Mouse (Mus musculus): ENCODE results near the gene Scamp1. TPM values are rescaled to one million over a fixed set of nuclear protein-coding genes. Genes with fewer than 3 reads are reported as not detected.

Gene Scamp1
- polyA plus RNA-seq, 1 experiment = 22.3 TPM

GRCm38 (mm10) chr13:94261624-94262023, 24.0 kb downstream of the Scamp1 start:
- no peak for DNase-seq
- H3K27ac ChIP-seq (ENCODE audit: insufficient read depth, low read depth, low read length) = no peak overlapping the region
- 71% methylated on average over 6 of the region's 6 CpGs for WGBS
- H3K27me3 ChIP-seq (replicated peaks; ENCODE audit: control insufficient read depth, insufficient read depth, low read length) = no peaks in the 10 kb centered on the region
- no peaks in the 10 kb centered on the region for H3K36me3 ChIP-seq (ENCODE audit: control insufficient read depth, insufficient read depth, low read length)
- TF ChIP-seq CTCF (conservative IDR thresholded peaks at IDR 0.05; ENCODE audit: insufficient read depth, insufficient read length, low read depth, low read length) (no peak), POLR2A (IDR thresholded peaks at IDR 0.05; ENCODE audit: low read depth, low read length) (no peak)
- H3K4me3 ChIP-seq (ENCODE audit: insufficient read depth, low read depth, low read length) = no peak overlapping the region
- peaks cover 6% of the 10 kb centered on the region for H3K4me1 ChIP-seq (ENCODE audit: control insufficient read depth, insufficient read depth, low read length)

DNA sequence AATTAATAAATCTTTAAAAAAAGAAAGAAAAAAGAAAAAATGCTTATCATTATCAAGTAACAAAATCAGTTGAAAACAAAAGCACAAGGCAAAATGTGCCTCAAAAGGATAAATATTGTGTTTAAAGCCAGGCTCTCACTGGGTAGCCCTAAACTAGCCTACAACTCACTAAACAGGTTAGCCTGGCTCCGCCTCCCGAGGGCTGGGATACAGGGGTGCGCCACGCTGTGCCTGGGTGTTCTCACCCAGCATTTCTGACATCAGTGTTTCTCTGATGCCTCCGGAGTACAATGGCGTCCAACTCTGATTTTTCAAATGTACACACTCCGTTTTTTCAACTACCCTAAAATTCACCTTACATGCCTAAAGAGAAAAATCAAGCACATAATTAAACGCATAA, 24.7 kb downstream of the Scamp1 start:
- Histone ChIP-seq H3K27ac (ENCODE audit: insufficient read depth, low read depth, low read length) (no peak overlapping the region), H3K36me3 (ENCODE audit: control insufficient read depth, insufficient read depth, low read length) (no peaks in the 10 kb centered on the region), H3K4me1 (ENCODE audit: control insufficient read depth, insufficient read depth, low read length) (peaks cover 6% of the 10 kb centered on the region), H3K27me3 (replicated peaks; ENCODE audit: control insufficient read depth, insufficient read depth, low read length) (no peaks in the 10 kb centered on the region), H3K4me3 (ENCODE audit: insufficient read depth, low read depth, low read length) (no peak overlapping the region)
- WGBS = 87% methylated on average over 8 of the region's 8 CpGs
- TF ChIP-seq CTCF (conservative IDR thresholded peaks at IDR 0.05; ENCODE audit: insufficient read depth, insufficient read length, low read depth, low read length) (no peak), POLR2A (IDR thresholded peaks at IDR 0.05; ENCODE audit: low read depth, low read length) (no peak)
- DNase-seq = no peak

GRCm38 (mm10) chr13:94259210-94259609, 26.4 kb downstream of the Scamp1 start:
- no peak for DNase-seq
- H3K4me1 ChIP-seq (ENCODE audit: control insufficient read depth, insufficient read depth, low read length) = peaks cover 6% of the 10 kb centered on the region
- 82% methylated on average over 5 of the region's 5 CpGs for WGBS

GRCm38 (mm10) chr13:94258530-94258929, 27.1 kb downstream of the Scamp1 start:
- no peak for TF ChIP-seq POLR2A (IDR thresholded peaks at IDR 0.05; ENCODE audit: low read depth, low read length)
- no peak for TF ChIP-seq CTCF (conservative IDR thresholded peaks at IDR 0.05; ENCODE audit: insufficient read depth, insufficient read length, low read depth, low read length)

More at GRCm38 (mm10) chr13:94259210-94259609, 26.4 kb downstream of the Scamp1 start:
- no peak overlapping the region for H3K4me3 ChIP-seq (ENCODE audit: insufficient read depth, low read depth, low read length)
- TF ChIP-seq CTCF (conservative IDR thresholded peaks at IDR 0.05; ENCODE audit: insufficient read depth, insufficient read length, low read depth, low read length) = no peak
- no peak for TF ChIP-seq POLR2A (IDR thresholded peaks at IDR 0.05; ENCODE audit: low read depth, low read length)
- no peak overlapping the region for H3K27ac ChIP-seq (ENCODE audit: insufficient read depth, low read depth, low read length)
- no peaks in the 10 kb centered on the region for H3K36me3 ChIP-seq (ENCODE audit: control insufficient read depth, insufficient read depth, low read length)
- no peaks in the 10 kb centered on the region for H3K27me3 ChIP-seq (replicated peaks; ENCODE audit: control insufficient read depth, insufficient read depth, low read length)

DNA sequence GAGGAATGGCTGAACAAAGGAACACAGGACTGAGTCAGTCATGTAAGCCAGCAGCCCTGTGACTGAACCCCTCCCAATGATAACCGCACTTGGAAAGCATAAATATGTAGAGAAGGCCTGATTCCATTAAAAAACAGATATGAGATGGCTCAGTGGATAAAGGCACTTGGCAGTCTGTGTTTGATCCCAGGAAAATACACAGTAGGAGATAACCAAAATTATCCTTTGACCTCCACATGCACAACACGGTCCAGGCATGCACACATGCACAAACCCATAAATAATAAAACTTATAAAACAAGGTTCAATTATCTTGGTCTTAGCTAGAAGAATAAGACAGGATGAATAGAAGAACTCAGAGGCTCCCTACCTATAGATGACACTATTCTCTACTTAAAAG, 27.9 kb downstream of the Scamp1 start:
- H3K4me1 ChIP-seq (ENCODE audit: control insufficient read depth, insufficient read depth, low read length) = peaks cover 5% of the 10 kb centered on the region
- H3K36me3 ChIP-seq (ENCODE audit: control insufficient read depth, insufficient read depth, low read length) = no peaks in the 10 kb centered on the region
- DNase-seq = no peak
- WGBS = 54% methylated on average over 2 of the region's 2 CpGs
- H3K4me3 ChIP-seq (ENCODE audit: insufficient read depth, low read depth, low read length) = no peak overlapping the region
- TF ChIP-seq POLR2A (IDR thresholded peaks at IDR 0.05; ENCODE audit: low read depth, low read length) = no peak
- H3K27me3 ChIP-seq (replicated peaks; ENCODE audit: control insufficient read depth, insufficient read depth, low read length) = no peaks in the 10 kb centered on the region
- H3K27ac ChIP-seq (ENCODE audit: insufficient read depth, low read depth, low read length) = no peak overlapping the region

More at GRCm38 (mm10) chr13:94258530-94258929, 27.1 kb downstream of the Scamp1 start:
- Histone ChIP-seq H3K36me3 (ENCODE audit: control insufficient read depth, insufficient read depth, low read length) (no peaks in the 10 kb centered on the region), H3K27me3 (replicated peaks; ENCODE audit: control insufficient read depth, insufficient read depth, low read length) (no peaks in the 10 kb centered on the region), H3K27ac (ENCODE audit: insufficient read depth, low read depth, low read length) (no peak overlapping the region), H3K4me3 (ENCODE audit: insufficient read depth, low read depth, low read length) (no peak overlapping the region), H3K4me1 (ENCODE audit: control insufficient read depth, insufficient read depth, low read length) (peaks cover 6% of the 10 kb centered on the region)
- DNase-seq = peak; percentile 71
- WGBS = 65% methylated on average over 6 of the region's 6 CpGs

- Histone ChIP-seq H3K36me3 (ENCODE audit: control insufficient read depth, insufficient read depth, low read length) (no peaks in the 10 kb centered on the region), H3K27ac (ENCODE audit: insufficient read depth, low read depth, low read length) (no peak overlapping the region), H3K27me3 (replicated peaks; ENCODE audit: control insufficient read depth, insufficient read depth, low read length) (no peaks in the 10 kb centered on the region), H3K4me3 (ENCODE audit: insufficient read depth, low read depth, low read length) (no peak overlapping the region), H3K4me1 (ENCODE audit: control insufficient read depth, insufficient read depth, low read length) (peaks cover 4% of the 10 kb centered on the region)
- 38% methylated on average over 2 of the region's 2 CpGs for WGBS
- no peak for TF ChIP-seq POLR2A (IDR thresholded peaks at IDR 0.05; ENCODE audit: low read depth, low read length)
- TF ChIP-seq CTCF (conservative IDR thresholded peaks at IDR 0.05; ENCODE audit: insufficient read depth, insufficient read length, low read depth, low read length) = no peak
- peak; percentile 75 for DNase-seq
These were observed 30.5 kb downstream of the Scamp1 start for GRCm38 (mm10) chr13:94255176-94255575.

DNA sequence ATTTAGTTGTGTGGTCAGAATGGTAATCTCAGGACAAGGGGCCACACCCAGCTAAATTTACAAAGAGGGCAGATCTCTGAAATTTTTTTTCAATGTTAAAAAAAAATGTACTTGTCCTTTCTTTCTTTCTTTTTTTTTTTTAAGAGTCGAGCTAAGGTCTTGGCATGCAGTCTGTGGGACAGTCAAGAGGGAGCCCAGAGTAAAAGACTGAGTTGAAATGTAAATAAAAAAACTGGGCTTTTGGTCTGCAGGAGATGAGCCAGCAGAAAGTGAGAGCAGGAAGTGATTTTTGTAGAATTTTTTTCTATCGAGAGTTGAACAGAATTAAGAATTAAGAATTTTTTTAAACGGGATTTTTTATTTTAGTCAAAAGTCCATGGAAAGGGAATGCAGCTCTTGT, 31.4 kb downstream of the Scamp1 start:
- TF ChIP-seq POLR2A (IDR thresholded peaks at IDR 0.05; ENCODE audit: low read depth, low read length) (no peak), CTCF (conservative IDR thresholded peaks at IDR 0.05; ENCODE audit: insufficient read depth, insufficient read length, low read depth, low read length) (no peak)
- Histone ChIP-seq H3K4me3 (ENCODE audit: insufficient read depth, low read depth, low read length) (no peak overlapping the region), H3K36me3 (ENCODE audit: control insufficient read depth, insufficient read depth, low read length) (no peaks in the 10 kb centered on the region), H3K4me1 (ENCODE audit: control insufficient read depth, insufficient read depth, low read length) (peaks cover 4% of the 10 kb centered on the region), H3K27me3 (replicated peaks; ENCODE audit: control insufficient read depth, insufficient read depth, low read length) (no peaks in the 10 kb centered on the region), H3K27ac (ENCODE audit: insufficient read depth, low read depth, low read length) (no peak overlapping the region)
- DNase-seq = no peak
- WGBS = 62% methylated on average over 3 of the region's 3 CpGs

- H3K4me1 ChIP-seq (ENCODE audit: control insufficient read depth, insufficient read depth, low read length) = peaks cover 4% of the 10 kb centered on the region
- H3K4me3 ChIP-seq (ENCODE audit: insufficient read depth, low read depth, low read length) = no peak overlapping the region
- no peak overlapping the region for H3K27ac ChIP-seq (ENCODE audit: insufficient read depth, low read depth, low read length)
- no peaks in the 10 kb centered on the region for H3K36me3 ChIP-seq (ENCODE audit: control insufficient read depth, insufficient read depth, low read length)
- WGBS = 43% methylated on average over 5 of the region's 5 CpGs
- no peak for DNase-seq
- no peak for TF ChIP-seq CTCF (conservative IDR thresholded peaks at IDR 0.05; ENCODE audit: insufficient read depth, insufficient read length, low read depth, low read length)
- no peak for TF ChIP-seq POLR2A (IDR thresholded peaks at IDR 0.05; ENCODE audit: low read depth, low read length)
- H3K27me3 ChIP-seq (replicated peaks; ENCODE audit: control insufficient read depth, insufficient read depth, low read length) = no peaks in the 10 kb centered on the region
These were observed 32.6 kb downstream of the Scamp1 start for GRCm38 (mm10) chr13:94253052-94253451.
